Mouse (Mus musculus): ENCODE measurements around the gene Lrrc41. TPM values are rescaled to one million over a fixed set of nuclear protein-coding genes. Genes with fewer than 3 reads are reported as not detected.

Gene Lrrc41
- total and polyA plus RNA-seq, 3 experiments, result 64.4 to 73.3 TPM; not detected in 1

GRCm38 (mm10) chr4:116063855-116064254 is 11.2 kb upstream of the Lrrc41 start:
- no peak overlapping the region for H3K9ac ChIP-seq (ENCODE audit: control insufficient read depth, low read depth, low read length, poor library complexity, severe bottlenecking)
- TF ChIP-seq EP300 (IDR thresholded peaks at IDR 0.05; ENCODE audit: low read depth in 1 of 2, low read length in 2 of 2), result peak; percentile 23 to 36; a peak in 2 of 4 replicates
- peak; percentile 58; the same call in 1 of the 2 replicates for TF ChIP-seq GATA1 (IDR thresholded peaks at IDR 0.05; ENCODE audit: low read depth, low read length)
- no peak for TF ChIP-seq ETS1 (IDR thresholded peaks at IDR 0.05; ENCODE audit: low read depth, low read length)
- H3K79me2 ChIP-seq (ENCODE audit: control insufficient read depth, insufficient read depth, low read length, poor library complexity), result no peaks in the 10 kb centered on the region
- peak; percentile 41 for DNase-seq (ENCODE audit: low read depth, low spot score)
- H3K27ac ChIP-seq (ENCODE audit: control insufficient read depth, low read depth, low read length), result no peak overlapping the region
- peaks cover 7 to 20% of the 10 kb centered on the region in 2 experiments for H3K36me3 ChIP-seq (ENCODE audit: control insufficient read depth in 1 of 2, insufficient read depth in 2 of 2, low read length in 2 of 2)
- no peaks in the 10 kb centered on the region for H3K27me3 ChIP-seq (ENCODE audit: control insufficient read depth in 1 of 2, insufficient read depth in 2 of 2, low read length in 2 of 2)
- H3K9me3 ChIP-seq (replicated peaks; ENCODE audit: insufficient read depth, low read length), result no peaks in the 10 kb centered on the region
- H3K4me3 ChIP-seq (ENCODE audit: control insufficient read depth in 1 of 2, insufficient read depth in 1 of 2, low read depth in 2 of 2, low read length in 2 of 2), result no peak overlapping the region
- no peaks in the 10 kb centered on the region; a peak in 1 of 4 replicates for H3K4me1 ChIP-seq (ENCODE audit: control insufficient read depth in 1 of 2, insufficient read depth in 2 of 2, low read length in 2 of 2)

- H3K27ac ChIP-seq (ENCODE audit: control insufficient read depth, low read depth, low read length), result no peak overlapping the region
- H3K27me3 ChIP-seq (ENCODE audit: control insufficient read depth in 1 of 2, insufficient read depth in 2 of 2, low read length in 2 of 2), result no peaks in the 10 kb centered on the region
- H3K9ac ChIP-seq (ENCODE audit: control insufficient read depth, low read depth, low read length, poor library complexity, severe bottlenecking), result 0 out of 2 replicates have a peak overlapping the region, but pooled peaks have one; percentile 9
- H3K4me1 ChIP-seq (ENCODE audit: control insufficient read depth in 1 of 2, insufficient read depth in 2 of 2, low read length in 2 of 2), result peaks cover 8 to 16% of the 10 kb centered on the region in 2 experiments
- TF ChIP-seq NELFE (IDR thresholded peaks at IDR 0.05; ENCODE audit: low read depth, low read length) (no peak), GABPA (IDR thresholded peaks at IDR 0.05; ENCODE audit: low read depth, low read length) (no peak), ZNF384 (IDR thresholded peaks at IDR 0.05; ENCODE audit: low read depth, low read length) (no peak), SIN3A (IDR thresholded peaks at IDR 0.05; ENCODE audit: low read length) (0 out of 2 replicates have a peak, but pooled peaks have one; percentile 36), ZMIZ1 (IDR thresholded peaks at IDR 0.05; ENCODE audit: low read depth, low read length) (no peak), MEF2A (IDR thresholded peaks at IDR 0.05; ENCODE audit: extremely low read depth, insufficient replicate concordance, low read depth, low read length, poor library complexity, severe bottlenecking) (no peak), TAL1 (IDR thresholded peaks at IDR 0.05; ENCODE audit: low read length) (no peak), ELF1 (IDR thresholded peaks at IDR 0.05; ENCODE audit: low read depth, low read length) (peak; percentile 72)
- H3K4me3 ChIP-seq (ENCODE audit: control insufficient read depth in 1 of 2, insufficient read depth in 1 of 2, low read depth in 2 of 2, low read length in 2 of 2), result no peak overlapping the region
- peaks cover 38% of the 10 kb centered on the region for H3K79me2 ChIP-seq (ENCODE audit: control insufficient read depth, insufficient read depth, low read length, poor library complexity)
- peak; percentile 77 for DNase-seq (ENCODE audit: low read depth, low spot score)
- H3K9me3 ChIP-seq (replicated peaks; ENCODE audit: insufficient read depth, low read length), result no peaks in the 10 kb centered on the region
- peaks cover 30 to 31% of the 10 kb centered on the region in 2 experiments for H3K36me3 ChIP-seq (ENCODE audit: control insufficient read depth in 1 of 2, insufficient read depth in 2 of 2, low read length in 2 of 2)
These were observed 5.0 kb upstream of the Lrrc41 start for GRCm38 (mm10) chr4:116070116-116070515.

GRCm38 (mm10) chr4:116073146-116073545 is 1.9 kb upstream of the Lrrc41 start:
- Histone ChIP-seq H3K9ac (ENCODE audit: control insufficient read depth, low read depth, low read length, poor library complexity, severe bottlenecking) (peak overlapping the region; percentile 21), H3K27me3 (ENCODE audit: control insufficient read depth in 1 of 2, insufficient read depth in 2 of 2, low read length in 2 of 2) (no peaks in the 10 kb centered on the region), H3K4me1 (ENCODE audit: control insufficient read depth in 1 of 2, insufficient read depth in 2 of 2, low read length in 2 of 2) (peaks cover 15 to 22% of the 10 kb centered on the region in 2 experiments), H3K36me3 (ENCODE audit: control insufficient read depth in 1 of 2, insufficient read depth in 2 of 2, low read length in 2 of 2) (peaks cover 17 to 30% of the 10 kb centered on the region in 2 experiments), H3K9me3 (replicated peaks; ENCODE audit: insufficient read depth, low read length) (no peaks in the 10 kb centered on the region), H3K4me3 (ENCODE audit: control insufficient read depth in 1 of 2, insufficient read depth in 1 of 2, low read depth in 2 of 2, low read length in 2 of 2) (peak overlapping the region; percentile 27 to 79; a peak in 3 of 4 replicates), H3K27ac (ENCODE audit: control insufficient read depth, low read depth, low read length) (no peak overlapping the region), H3K79me2 (ENCODE audit: control insufficient read depth, insufficient read depth, low read length, poor library complexity) (peaks cover 64% of the 10 kb centered on the region)
- peak; percentile 70 for DNase-seq (ENCODE audit: low read depth, low spot score)
- TF ChIP-seq POLR2AphosphoS5 (IDR thresholded peaks at IDR 0.05; ENCODE audit: borderline replicate concordance, low read depth, low read length) (no peak), CTCF (IDR thresholded peaks at IDR 0.05 in 2 of 3, conservative IDR thresholded peaks at IDR 0.05 in 1 of 3; ENCODE audit: control insufficient read depth in 1 of 3, insufficient read depth in 1 of 3, low read depth in 2 of 3, low read length in 3 of 3, poor library complexity in 1 of 3, severe bottlenecking in 1 of 3) (peak; percentile 10 to 64 (median 38); a peak in 5 of 6 replicates), MEF2A (IDR thresholded peaks at IDR 0.05; ENCODE audit: extremely low read depth, insufficient replicate concordance, low read depth, low read length, poor library complexity, severe bottlenecking) (no peak), RAD21 (IDR thresholded peaks at IDR 0.05; ENCODE audit: low read depth, low read length) (peak; percentile 25), SMC3 (IDR thresholded peaks at IDR 0.05; ENCODE audit: low read depth, low read length) (peak; percentile 42), SIN3A (IDR thresholded peaks at IDR 0.05; ENCODE audit: low read length) (0 out of 2 replicates have a peak, but pooled peaks have one; percentile 13), MAX (IDR thresholded peaks at IDR 0.05; ENCODE audit: low read length) (no peak)
